Mouse (Mus musculus): ENCODE results near the gene Mug2.
"Not testable (repeated sequence)": the region's sequence is repeated elsewhere in the genome, so short reads cannot be mapped to it uniquely, and the experiment has no call there.

The Mug2 gene

GRCm38 (mm10) chr6:122006461-122006860 is at the start of gene Mug2:
Gene Mug2 (plus strand): TSS chr6:122006761.
- DNase-seq (ENCODE audit: low spot score in 2 of 2), result not testable (repeated sequence)

- DNase-seq (ENCODE audit: low spot score in 2 of 2), result not testable (repeated sequence)
Measured at GRCm38 (mm10) chr6:121957803-121958349, 48.7 kb upstream of the Mug2 start.

GRCm38 (mm10) chr6:121975701-121976100 is 30.9 kb upstream of the Mug2 start:
- DNase-seq (ENCODE audit: low spot score in 2 of 2), result no peak

GRCm38 (mm10) chr6:122100904-122101303 is 94.3 kb downstream of the Mug2 start:
- DNase-seq (ENCODE audit: low spot score in 2 of 2), result no peak

GRCm38 (mm10) chr6:122101671-122102070 is 95.1 kb downstream of the Mug2 start:
- no peak for DNase-seq (ENCODE audit: low spot score in 2 of 2)

GRCm38 (mm10) chr6:122116963-122117362 is 110.4 kb downstream of the Mug2 start:
- no peak for DNase-seq (ENCODE audit: low spot score in 2 of 2)

- DNase-seq (ENCODE audit: low spot score in 2 of 2), result no peak
Measured at GRCm38 (mm10) chr6:122129521-122129920, 123.0 kb downstream of the Mug2 start.
